Mouse (Mus musculus) lung, adult 2 months (tissue): ENCODE measurements around the gene Sptbn4. TPM values are rescaled to one million over a fixed set of nuclear protein-coding genes. Genes with fewer than 3 reads are reported as not detected.

Experiments
- DNase-seq: peaks from one replicate; pipeline ENCODE4 v3.0.0; 2022
- H3K4me1 ChIP-seq: fragments of 200-500 bp; 2 replicates; pipeline ENCODE4 v1.6.1; 2011; ENCODE audit warnings: low read length; ENCODE audit not compliant: control insufficient read depth, insufficient read depth
- H3K4me3 ChIP-seq: fragments of 200-500 bp; replicated peaks from 2 replicates; pipeline ENCODE3; 2011; ENCODE audit warnings: low read depth, mild to moderate bottlenecking, control low read depth, low read length; ENCODE audit errors: extremely low read depth
- CTCF ChIP-seq: fragments of 200-500 bp; IDR thresholded peaks from 2 replicates; pipeline ENCODE4 v1.5.1; 2011; ENCODE audit warnings: mild to moderate bottlenecking, low read length, control low read depth; ENCODE audit not compliant: insufficient read depth
- POLR2A ChIP-seq: fragments of 200-500 bp; IDR thresholded peaks from 2 replicates; pipeline ENCODE4 v1.6.1; 2011; ENCODE audit warnings: low read depth, mild to moderate bottlenecking, control low read depth, low read length, borderline replicate concordance; ENCODE audit errors: extremely low read depth
- WGBS: fragments of 180-500 bp; shearing (Covaris S2); methylation state at CpG from one replicate; pipeline ENCODE4 v1.1.7; 2018; 5-methylcytosine and 5-hydroxymethylcytosine counted together
- polyA plus RNA-seq: library from polyadenylated mRNA; depleted of rRNA; stranded (reverse); fragments of >200 nt; gene quantifications from 2 replicates; pipeline ENCODE4 v1.2.3, GENCODE M21; 2012; rRNA removed

Gene Sptbn4
- polyA plus RNA-seq, 1 experiment, result 0.13 TPM

GRCm38 (mm10) chr7:27309832-27310231 is 137.7 kb downstream of the Sptbn4 start:
- no peak for DNase-seq
- H3K4me3 ChIP-seq, result no peak overlapping the region

GRCm38 (mm10) chr7:27308821-27309549 is 138.5 kb downstream of the Sptbn4 start:
- H3K4me3 ChIP-seq, result peak overlapping the region; percentile 48
- DNase-seq, result peak; percentile 17

More at GRCm38 (mm10) chr7:27309832-27310231, 137.7 kb downstream of the Sptbn4 start:
- H3K4me1 ChIP-seq, result 0 out of 2 replicates have a peak, but pooled peaks cover 2% of the 10 kb centered on the region
- TF ChIP-seq CTCF (no peak), POLR2A (no peak)
- WGBS, result 67% methylated on average over 3 of the region's 3 CpGs

GRCm38 (mm10) chr7:27307551-27307950 is 139.9 kb downstream of the Sptbn4 start:
- TF ChIP-seq CTCF (no peak; the same call in 1 of the 2 replicates), POLR2A (no peak)
- Histone ChIP-seq H3K4me1 (0 out of 2 replicates have a peak, but pooled peaks cover 2% of the 10 kb centered on the region), H3K4me3 (no peak overlapping the region)
- DNase-seq, result no peak
- WGBS, result 83% methylated on average over 9 of the region's 9 CpGs

More at GRCm38 (mm10) chr7:27308821-27309549, 138.5 kb downstream of the Sptbn4 start:
- WGBS, result 19% methylated on average over 28 of the region's 28 CpGs
- TF ChIP-seq POLR2A, result no peak
- 0 out of 2 replicates have a peak, but pooled peaks cover 2% of the 10 kb centered on the region for H3K4me1 ChIP-seq

Other genes with a start within 250 kb of the Sptbn4 start
- 8.6 and 11.2 TPM in 2 replicates for gene Itpkc, start 219.0 kb downstream of the Sptbn4 start, polyA plus RNA-seq
- gene Coq8b, start 214.7 kb downstream of the Sptbn4 start, polyA plus RNA-seq, result 68.6 and 76.8 TPM in 2 replicates
- gene Numbl, start 189.3 kb downstream of the Sptbn4 start, polyA plus RNA-seq, result 33.0 and 36.4 TPM in 2 replicates
- 496 and 612 TPM in 2 replicates for gene Ltbp4, start 110.0 kb downstream of the Sptbn4 start, polyA plus RNA-seq
- gene Shkbp1, start 91.7 kb downstream of the Sptbn4 start, polyA plus RNA-seq, result 76.4 and 85.1 TPM in 2 replicates
- not detected in 2 replicates for gene Gm20479, start 90.3 kb downstream of the Sptbn4 start, polyA plus RNA-seq
- gene Blvrb, start 292 bp upstream of the Sptbn4 start, polyA plus RNA-seq, result 71.6 and 78.8 TPM in 2 replicates
- gene Sertad3, start 26.1 kb upstream of the Sptbn4 start, polyA plus RNA-seq, result 10.2 and 10.5 TPM in 2 replicates
- 50.7 and 56.1 TPM in 2 replicates for gene Sertad1, start 39.2 kb upstream of the Sptbn4 start, polyA plus RNA-seq
- 62.0 and 67.4 TPM in 2 replicates for gene Prx, start 51.6 kb upstream of the Sptbn4 start, polyA plus RNA-seq
- 1.3 and 1.8 TPM in 2 replicates for gene Hipk4, start 75.6 kb upstream of the Sptbn4 start, polyA plus RNA-seq
- 180 and 201 TPM in 2 replicates for gene Pld3, start 105.5 kb upstream of the Sptbn4 start, polyA plus RNA-seq
- gene 2310022A10Rik, start 105.5 kb upstream of the Sptbn4 start, polyA plus RNA-seq, result 22.4 and 28.5 TPM in 2 replicates
- 81.4 and 101 TPM in 2 replicates for gene Akt2, start 143.9 kb upstream of the Sptbn4 start, polyA plus RNA-seq
- not detected in 2 replicates for gene Ttc9b, start 206.2 kb upstream of the Sptbn4 start, polyA plus RNA-seq
- 27.1 and 31.9 TPM in 2 replicates for gene Map3k10, start 226.9 kb upstream of the Sptbn4 start, polyA plus RNA-seq
- 0.36 and 1.5 TPM in 2 replicates for gene Zfp607b, start 241.7 kb upstream of the Sptbn4 start, polyA plus RNA-seq